Mouse (Mus musculus): ENCODE data around the gene Paf1. TPM values are rescaled to one million over a fixed set of nuclear protein-coding genes. Genes with fewer than 3 reads are reported as not detected.
A peak's percentile ranks its signal among the peaks of the same experiment; 100 is the strongest.
"Not testable (repeated sequence)": the region's sequence is repeated elsewhere in the genome, so short reads cannot be mapped to it uniquely, and the experiment has no call there.

Gene Paf1
- polyA plus RNA-seq, 1 experiment from 2014 or later = 66.8 TPM

DNA sequence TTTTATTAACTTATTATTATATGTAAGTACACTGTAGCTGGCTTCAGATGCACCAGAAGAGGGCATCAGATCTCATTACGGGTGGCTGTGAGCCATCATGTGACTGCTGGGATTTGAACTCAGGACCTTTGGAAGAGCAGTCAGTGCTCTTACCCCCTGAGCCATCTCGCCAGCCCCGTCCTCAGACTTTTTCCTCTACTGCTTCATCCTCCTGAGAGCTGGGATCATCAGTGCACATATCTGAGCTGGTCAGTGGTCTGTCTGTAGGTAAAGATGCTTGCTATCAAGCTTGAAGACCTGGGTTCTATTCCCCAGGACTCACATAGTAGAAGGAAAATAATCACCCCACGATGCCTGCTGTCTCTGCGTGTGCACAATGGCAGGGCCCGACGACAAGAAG lies 5.4 kb upstream of the Paf1 start:
- not testable (repeated sequence) for H3K27ac ChIP-seq; H3K27me3 ChIP-seq; ATAC-seq (replicated peaks; ENCODE audit: insufficient number of reproducible peaks, insufficient read depth, low FRiP score, low read depth); H3K9ac ChIP-seq; H3K4me2 ChIP-seq; H3K4me3 ChIP-seq; H3K9me3 ChIP-seq (replicated peaks)
- WGBS = 87% methylated on average over 7 of the region's 7 CpGs
- peaks cover 29% of the 10 kb centered on the region for H3K4me1 ChIP-seq (replicated peaks)
- peaks cover 30% of the 10 kb centered on the region for H3K36me3 ChIP-seq

DNA sequence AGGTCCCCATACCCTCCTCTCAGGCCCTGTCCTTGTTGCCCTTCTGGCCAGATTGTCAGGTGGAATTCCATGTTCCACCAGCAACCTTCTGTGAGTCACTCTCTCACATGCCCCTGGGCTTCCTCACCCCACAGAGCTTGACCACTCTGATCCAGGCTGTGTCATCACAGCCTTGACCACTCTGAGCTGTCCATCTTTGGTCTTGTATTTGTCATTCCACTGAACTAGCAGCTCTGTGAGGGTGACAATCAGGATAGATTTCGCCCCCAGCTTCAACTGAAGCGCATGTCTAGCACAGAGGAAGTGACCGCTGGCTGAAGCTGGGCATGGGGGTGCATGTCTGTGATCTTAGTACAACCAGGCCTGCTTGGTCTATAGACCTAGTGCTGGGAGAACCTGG lies 2.4 kb upstream of the Paf1 start:
- no peaks in the 10 kb centered on the region for H3K27me3 ChIP-seq
- no peak overlapping the region for H3K27ac ChIP-seq
- H3K9ac ChIP-seq = no peak overlapping the region
- no peak for ATAC-seq (replicated peaks; ENCODE audit: insufficient number of reproducible peaks, insufficient read depth, low FRiP score, low read depth)
- peaks cover 22% of the 10 kb centered on the region for H3K4me1 ChIP-seq (replicated peaks)
- H3K4me2 ChIP-seq = no peak overlapping the region
- WGBS = 92% methylated on average over 3 of the region's 3 CpGs
- no peaks in the 10 kb centered on the region for H3K9me3 ChIP-seq (replicated peaks)
- H3K4me3 ChIP-seq = no peak overlapping the region
- H3K36me3 ChIP-seq = peaks cover 37% of the 10 kb centered on the region

DNA sequence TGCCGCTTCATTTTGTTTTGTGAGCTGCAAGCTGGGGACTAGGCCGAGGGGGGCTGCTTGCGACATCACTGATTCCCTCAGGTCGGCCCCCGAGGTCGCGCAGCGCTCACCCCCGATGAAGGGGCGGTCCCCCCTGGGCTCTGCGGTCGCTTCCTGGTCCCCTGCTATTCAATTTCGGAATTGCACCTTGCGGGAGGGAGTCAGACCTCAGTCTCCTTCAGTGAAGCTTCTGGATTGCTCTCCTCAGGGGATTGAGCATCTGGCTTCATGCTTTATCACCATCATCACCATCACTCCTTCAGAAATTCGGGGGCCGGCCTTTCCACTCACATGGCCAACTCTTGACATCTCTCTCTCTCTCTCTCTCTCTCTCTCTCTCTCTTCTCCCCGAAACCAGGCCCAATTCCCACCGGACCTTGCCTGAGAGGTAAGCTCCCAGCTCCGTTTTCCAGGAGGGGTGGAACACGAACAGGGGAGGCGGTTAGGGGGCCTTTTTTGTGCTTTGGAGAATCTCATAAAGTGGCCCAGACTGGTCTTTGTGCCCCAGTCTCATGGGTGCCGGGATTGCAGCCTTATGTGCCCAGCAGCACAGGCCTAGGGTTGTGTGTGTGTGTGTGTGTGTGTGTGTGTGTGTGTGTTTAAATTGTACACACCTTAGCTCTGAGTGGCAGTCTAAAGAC lies 661 bp downstream of the Paf1 start:
- Histone ChIP-seq H3K4me2 (peak overlapping the region; percentile 95), H3K4me1 (replicated peaks) (peaks cover 20% of the 10 kb centered on the region), H3K9me3 (replicated peaks) (no peaks in the 10 kb centered on the region), H3K36me3 (peaks cover 55% of the 10 kb centered on the region), H3K27ac (peak overlapping the region; percentile 83), H3K27me3 (no peaks in the 10 kb centered on the region), H3K4me3 (peak overlapping the region; percentile 79), H3K9ac (peak overlapping the region; percentile 77)
- no peak for ATAC-seq (replicated peaks; ENCODE audit: insufficient number of reproducible peaks, insufficient read depth, low FRiP score, low read depth)
- WGBS = 7% methylated on average over 22 of the region's 22 CpGs

DNA sequence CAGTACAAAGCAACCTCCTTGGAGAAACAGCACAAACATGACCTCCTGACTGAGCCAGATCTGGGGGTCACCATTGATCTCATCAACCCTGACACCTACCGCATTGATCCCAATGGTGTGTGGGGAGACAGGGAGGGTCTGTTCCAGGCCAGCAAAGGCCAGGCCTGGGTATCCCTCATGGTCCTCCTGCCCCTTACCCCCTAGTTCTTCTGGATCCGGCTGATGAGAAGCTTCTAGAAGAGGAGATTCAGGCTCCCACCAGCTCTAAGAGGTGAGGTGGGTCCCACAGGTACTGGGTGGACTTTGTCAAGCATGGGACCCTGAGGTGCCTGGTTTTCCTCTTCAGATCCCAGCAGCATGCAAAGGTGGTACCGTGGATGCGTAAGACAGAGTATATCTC lies 2.7 kb downstream of the Paf1 start:
- H3K9me3 ChIP-seq (replicated peaks) = no peaks in the 10 kb centered on the region
- H3K4me1 ChIP-seq (replicated peaks) = peaks cover 20% of the 10 kb centered on the region
- no peak overlapping the region for H3K4me3 ChIP-seq
- no peak overlapping the region for H3K27ac ChIP-seq
- H3K9ac ChIP-seq = no peak overlapping the region
- ATAC-seq (replicated peaks; ENCODE audit: insufficient number of reproducible peaks, insufficient read depth, low FRiP score, low read depth) = no peak
- no peak overlapping the region for H3K4me2 ChIP-seq
- peaks cover 54% of the 10 kb centered on the region for H3K36me3 ChIP-seq
- WGBS = 94% methylated on average over 4 of the region's 4 CpGs
- H3K27me3 ChIP-seq = no peaks in the 10 kb centered on the region

DNA sequence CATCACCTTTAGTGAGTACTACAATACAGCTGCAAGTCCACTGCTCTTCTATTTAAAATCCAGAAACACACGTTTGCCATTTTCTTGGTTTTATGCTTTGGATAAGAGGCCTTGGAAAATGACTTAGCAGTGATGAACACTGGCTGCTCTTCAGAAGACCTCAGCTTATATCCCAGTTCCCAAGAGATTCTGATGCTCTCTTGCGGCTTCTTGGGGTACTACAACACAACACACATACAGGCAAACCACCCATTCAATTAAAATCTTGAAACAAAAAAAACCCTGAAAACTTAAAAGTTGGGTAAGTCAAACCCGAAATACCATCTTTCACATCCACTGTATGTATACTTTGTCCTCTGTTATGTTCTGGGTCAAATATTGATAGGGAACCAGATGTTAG lies 5.2 kb downstream of the Paf1 start:
- H3K27me3 ChIP-seq = no peaks in the 10 kb centered on the region
- H3K9ac ChIP-seq = no peak overlapping the region
- peaks cover 75% of the 10 kb centered on the region for H3K36me3 ChIP-seq
- no peak overlapping the region for H3K4me2 ChIP-seq
- no peak overlapping the region for H3K27ac ChIP-seq
- H3K4me3 ChIP-seq = no peak overlapping the region
- no peak for ATAC-seq (replicated peaks; ENCODE audit: insufficient number of reproducible peaks, insufficient read depth, low FRiP score, low read depth)
- WGBS = 57% methylated on average over 3 of the region's 3 CpGs
- no peaks in the 10 kb centered on the region for H3K9me3 ChIP-seq (replicated peaks)
- peaks cover 9% of the 10 kb centered on the region for H3K4me1 ChIP-seq (replicated peaks)

DNA sequence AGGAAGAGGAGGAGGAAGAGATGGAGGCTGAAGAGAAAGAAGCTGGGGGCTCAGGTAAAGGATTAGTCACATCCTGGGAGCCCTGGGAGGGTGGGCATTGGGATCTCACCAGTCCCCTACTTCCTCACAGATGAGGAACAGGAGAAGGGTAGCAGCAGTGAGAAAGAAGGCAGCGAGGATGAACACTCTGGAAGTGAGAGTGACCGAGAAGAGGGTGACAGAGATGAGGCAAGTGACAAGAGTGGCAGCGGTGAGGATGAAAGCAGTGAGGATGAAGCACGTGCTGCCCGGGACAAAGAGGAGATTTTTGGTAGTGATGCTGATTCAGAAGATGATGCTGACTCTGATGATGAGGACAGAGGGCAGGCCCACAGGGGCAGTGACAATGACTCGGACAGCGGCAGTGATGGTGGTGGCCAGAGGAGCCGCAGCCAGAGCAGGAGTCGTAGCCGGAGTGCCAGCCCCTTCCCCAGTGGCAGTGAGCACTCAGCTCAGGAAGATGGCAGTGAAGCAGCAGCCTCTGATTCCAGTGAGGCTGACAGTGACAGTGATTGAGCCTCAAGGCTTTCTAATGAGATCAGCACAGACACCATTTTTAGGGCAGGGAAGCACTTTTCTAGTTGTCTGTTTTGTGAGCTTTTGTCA lies 6.1 kb downstream of the Paf1 start:
- WGBS = 89% methylated on average over 10 of the region's 10 CpGs
- Histone ChIP-seq H3K27me3 (no peaks in the 10 kb centered on the region), H3K4me1 (replicated peaks) (peaks cover 3% of the 10 kb centered on the region), H3K4me3 (no peak overlapping the region), H3K36me3 (peaks cover 82% of the 10 kb centered on the region), H3K9me3 (replicated peaks) (no peaks in the 10 kb centered on the region), H3K4me2 (no peak overlapping the region), H3K27ac (no peak overlapping the region), H3K9ac (no peak overlapping the region)
- ATAC-seq (replicated peaks; ENCODE audit: insufficient number of reproducible peaks, insufficient read depth, low FRiP score, low read depth) = no peak

DNA sequence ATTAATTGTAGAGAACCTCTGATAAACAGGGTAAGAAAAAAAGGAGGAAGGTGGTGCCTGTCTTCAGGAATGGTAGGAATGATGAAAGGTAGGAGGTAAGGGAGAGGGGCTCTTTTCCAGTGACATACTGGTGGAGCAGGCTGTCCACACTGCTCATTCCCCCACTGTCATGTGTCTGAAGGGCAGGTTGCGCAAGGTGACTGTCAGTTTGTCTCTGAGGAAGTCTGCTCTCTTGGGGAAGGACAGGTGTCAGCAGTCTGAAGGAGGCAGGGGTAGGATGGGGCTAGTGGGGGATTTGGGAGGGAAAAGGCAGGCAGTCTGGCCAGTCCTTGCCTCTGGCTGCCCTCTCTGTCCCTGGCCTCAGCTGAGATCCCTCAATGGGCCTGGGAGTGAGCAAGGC lies 8.3 kb downstream of the Paf1 start:
- Histone ChIP-seq H3K4me1 (replicated peaks) (no peaks in the 10 kb centered on the region; the same call in 1 of the 2 replicates), H3K36me3 (peaks cover 91% of the 10 kb centered on the region), H3K4me3 (no peak overlapping the region), H3K9ac (no peak overlapping the region), H3K4me2 (no peak overlapping the region), H3K9me3 (replicated peaks) (no peaks in the 10 kb centered on the region), H3K27ac (no peak overlapping the region), H3K27me3 (no peaks in the 10 kb centered on the region)
- ATAC-seq (replicated peaks; ENCODE audit: insufficient number of reproducible peaks, insufficient read depth, low FRiP score, low read depth) = no peak
- 96% methylated on average over 1 of the region's 1 CpGs for WGBS

DNA sequence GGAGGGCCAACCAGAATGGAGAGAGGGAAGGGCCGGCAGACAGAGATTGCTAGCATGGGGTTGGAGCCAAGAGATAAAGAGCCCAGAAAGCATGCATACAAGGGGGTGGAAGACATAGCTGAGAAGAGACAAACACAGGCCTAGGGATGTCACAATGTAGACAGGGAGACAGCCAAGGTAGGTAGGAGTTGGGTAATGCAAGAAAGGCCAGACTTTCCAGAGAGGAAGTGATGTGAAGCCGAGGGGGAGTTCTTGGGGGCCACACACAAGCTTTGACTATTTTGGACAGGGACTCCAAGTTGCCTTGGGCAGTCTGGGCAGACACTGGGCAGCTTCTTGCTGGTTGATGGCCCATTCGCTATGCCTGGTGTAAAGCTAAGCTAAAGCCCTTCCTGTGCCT lies 9.2 kb downstream of the Paf1 start:
- Histone ChIP-seq H3K27ac (no peak overlapping the region), H3K9me3 (replicated peaks) (no peaks in the 10 kb centered on the region), H3K4me3 (no peak overlapping the region), H3K36me3 (peaks cover 92% of the 10 kb centered on the region), H3K27me3 (no peaks in the 10 kb centered on the region), H3K4me1 (replicated peaks) (no peaks in the 10 kb centered on the region; the same call in 1 of the 2 replicates), H3K9ac (no peak overlapping the region), H3K4me2 (no peak overlapping the region)
- ATAC-seq (replicated peaks; ENCODE audit: insufficient number of reproducible peaks, insufficient read depth, low FRiP score, low read depth) = no peak
- WGBS = 58% methylated on average over 3 of the region's 3 CpGs

DNA sequence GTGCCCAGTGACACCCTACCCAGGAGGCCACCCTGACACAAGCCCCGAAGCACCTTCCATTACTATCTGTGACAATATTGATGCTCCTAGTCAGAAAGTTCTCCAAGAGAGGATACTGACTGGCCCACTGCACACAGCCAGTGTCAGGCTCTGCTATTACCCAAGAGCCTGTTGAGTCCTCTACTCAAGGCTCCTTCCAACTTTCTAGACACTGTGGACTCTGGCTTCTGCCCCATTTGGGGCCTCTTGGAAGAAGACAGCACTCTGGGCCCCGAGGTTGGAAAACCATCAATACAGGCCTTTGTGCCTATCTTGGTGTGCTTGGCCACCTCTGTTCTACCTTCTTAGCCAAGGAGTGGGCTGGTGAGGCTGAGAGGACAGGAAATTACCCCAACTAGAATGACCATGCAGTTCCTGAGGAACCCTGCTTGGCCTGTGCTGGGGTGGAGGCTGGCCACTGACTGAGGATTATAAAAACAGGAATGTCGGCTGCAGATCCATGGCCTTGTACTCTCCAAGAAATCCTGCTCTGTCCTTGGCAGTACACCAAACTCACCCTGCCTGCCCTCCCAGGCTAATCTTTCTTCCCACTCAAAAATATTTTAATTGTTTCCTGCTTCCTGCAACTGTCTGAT lies 18.2 kb downstream of the Paf1 start:
- WGBS = 67% methylated on average over 3 of the region's 3 CpGs
- Histone ChIP-seq H3K27me3 (no peaks in the 10 kb centered on the region), H3K4me3 (no peak overlapping the region), H3K27ac (peak overlapping the region; percentile 51), H3K4me2 (no peak overlapping the region), H3K9me3 (replicated peaks) (no peaks in the 10 kb centered on the region), H3K9ac (no peak overlapping the region; the same call in 1 of the 2 replicates), H3K4me1 (replicated peaks) (peaks cover 17% of the 10 kb centered on the region), H3K36me3 (peaks cover 67% of the 10 kb centered on the region)
- no peak for ATAC-seq (replicated peaks; ENCODE audit: insufficient number of reproducible peaks, insufficient read depth, low FRiP score, low read depth)

DNA sequence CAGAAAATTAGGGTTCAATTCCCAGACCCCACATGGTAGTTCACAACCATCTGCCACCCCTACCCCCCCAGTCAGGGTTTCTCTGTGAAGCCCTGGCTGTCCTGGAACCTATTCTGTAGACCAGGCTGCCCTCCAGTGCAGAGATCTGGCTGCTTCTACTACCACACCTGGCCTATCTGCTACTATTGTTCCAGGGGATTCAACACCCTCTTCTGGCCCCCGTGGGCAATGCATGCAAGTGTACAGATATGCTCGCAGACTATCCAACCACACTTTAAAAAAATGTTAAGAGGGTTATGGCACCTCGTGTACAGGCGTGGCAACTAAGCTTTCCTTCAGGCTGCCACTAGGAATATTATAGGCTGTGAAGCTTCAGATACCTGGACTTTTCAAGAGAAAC lies 20.1 kb downstream of the Paf1 start:
- no peak overlapping the region for H3K27ac ChIP-seq
- 62% methylated on average over 4 of the region's 4 CpGs for WGBS

DNA sequence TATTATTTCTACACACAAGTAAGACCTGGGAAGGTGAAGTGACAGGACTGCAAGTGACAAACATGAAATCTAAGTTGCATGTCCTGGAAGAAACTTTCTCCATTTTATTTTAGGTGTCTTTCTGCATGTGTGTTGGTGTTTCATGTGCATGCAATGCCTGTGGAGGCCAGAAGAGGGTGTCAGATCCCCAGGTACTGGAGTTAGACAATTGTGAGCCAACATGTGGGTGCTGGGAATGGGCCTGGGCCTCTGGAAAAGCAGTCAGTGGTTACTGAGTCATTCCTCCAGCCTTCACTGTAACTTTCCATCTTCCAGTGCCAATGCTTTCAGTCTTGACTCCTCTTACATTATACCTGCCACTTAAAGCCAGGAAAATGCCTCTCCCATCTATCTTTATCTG lies 24.6 kb downstream of the Paf1 start:
- no peak overlapping the region for H3K27ac ChIP-seq
- no peaks in the 10 kb centered on the region for H3K27me3 ChIP-seq
- peaks cover 66% of the 10 kb centered on the region for H3K36me3 ChIP-seq
- H3K9ac ChIP-seq = no peak overlapping the region
- H3K9me3 ChIP-seq (replicated peaks) = no peaks in the 10 kb centered on the region
- peaks cover 15% of the 10 kb centered on the region for H3K4me1 ChIP-seq (replicated peaks)
- H3K4me2 ChIP-seq = no peak overlapping the region
- no peak for ATAC-seq (replicated peaks; ENCODE audit: insufficient number of reproducible peaks, insufficient read depth, low FRiP score, low read depth)
- H3K4me3 ChIP-seq = no peak overlapping the region

More for the DNA sequence above, 20.1 kb downstream of the Paf1 start:
- H3K4me1 ChIP-seq (replicated peaks) = peaks cover 18% of the 10 kb centered on the region
- ATAC-seq (replicated peaks; ENCODE audit: insufficient number of reproducible peaks, insufficient read depth, low FRiP score, low read depth) = no peak
- H3K9me3 ChIP-seq (replicated peaks) = no peaks in the 10 kb centered on the region
- H3K4me3 ChIP-seq = no peak overlapping the region
- no peaks in the 10 kb centered on the region for H3K27me3 ChIP-seq
- H3K4me2 ChIP-seq = no peak overlapping the region
- no peak overlapping the region for H3K9ac ChIP-seq
- H3K36me3 ChIP-seq = peaks cover 62% of the 10 kb centered on the region

All from heart, embryonic 15.5 days (tissue).